Mouse (Mus musculus) liver (tissue): ENCODE measurements around the gene Map4k3.
"Not testable (repeated sequence)": the region's sequence is repeated elsewhere in the genome, so short reads cannot be mapped to it uniquely, and the experiment has no call there.

Source experiments
- DNase-seq: peaks from one replicate; pipeline ENCODE4 v3.0.0-alpha.2; 2020; ENCODE audit warnings: mixed read lengths

Map4k3 gene

DNA sequence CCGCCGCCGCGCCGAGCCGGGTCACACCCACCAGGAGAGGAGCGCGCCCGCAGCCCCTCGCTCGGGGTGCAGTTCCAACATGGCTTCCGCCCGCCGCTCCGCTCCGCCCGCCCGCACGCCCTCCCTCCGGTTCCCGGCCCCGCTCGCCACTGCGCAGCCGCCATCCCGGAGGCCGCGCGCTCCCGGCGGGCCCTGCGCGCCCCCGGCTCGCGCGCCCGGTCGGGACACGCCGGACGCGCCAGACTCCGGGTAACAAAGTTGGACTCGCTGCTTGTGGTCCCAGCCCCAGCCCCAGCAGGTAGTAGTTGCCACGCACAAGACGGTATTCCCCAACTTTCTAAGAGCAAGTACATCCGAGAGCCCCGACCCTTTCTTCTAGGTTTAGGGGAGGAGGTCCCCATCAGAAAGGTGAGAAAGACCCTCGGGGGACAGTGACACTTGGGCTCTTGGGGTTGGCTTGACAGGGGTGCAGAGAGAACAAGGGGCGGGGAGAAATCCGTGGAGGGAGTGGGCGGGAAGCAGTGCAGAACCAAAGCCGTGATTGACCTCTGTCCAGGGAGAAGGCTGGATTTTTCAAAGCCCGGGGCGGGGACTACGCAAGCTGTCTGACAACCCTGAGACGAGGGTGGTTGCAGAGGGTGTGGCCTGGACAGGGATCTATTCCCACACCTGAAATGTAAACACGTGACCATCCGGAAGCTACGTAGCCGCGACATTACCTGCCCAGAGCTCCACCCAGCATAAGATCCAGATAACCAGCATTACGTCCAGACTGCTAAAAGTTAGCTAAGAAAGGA, at the start of gene Map4k3:
Gene Map4k3 (minus strand): TSS at position 424 of the 797 bp plus-strand sequence.
- peak; percentile 81 for DNase-seq

DNA sequence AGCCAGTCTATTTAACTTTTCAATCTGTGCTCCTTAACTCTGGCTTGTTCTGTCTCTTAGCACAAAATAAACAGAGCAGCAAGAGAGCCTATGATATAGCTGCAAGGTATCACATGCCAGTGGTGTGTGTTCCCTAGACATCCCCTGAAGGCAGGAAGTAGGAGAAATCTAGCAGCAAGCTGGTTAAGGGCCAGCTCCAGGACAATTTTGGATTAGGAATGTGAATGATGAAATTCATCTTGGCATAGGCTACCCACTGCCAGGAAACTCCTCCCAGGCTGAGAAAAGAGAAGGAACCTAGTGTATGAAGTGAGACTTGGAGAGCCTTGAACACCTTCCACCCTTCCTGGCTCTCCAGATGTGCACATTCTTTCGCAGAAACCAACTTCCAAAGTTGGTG, 49.3 kb upstream of the Map4k3 start:
- no peak for DNase-seq

DNA sequence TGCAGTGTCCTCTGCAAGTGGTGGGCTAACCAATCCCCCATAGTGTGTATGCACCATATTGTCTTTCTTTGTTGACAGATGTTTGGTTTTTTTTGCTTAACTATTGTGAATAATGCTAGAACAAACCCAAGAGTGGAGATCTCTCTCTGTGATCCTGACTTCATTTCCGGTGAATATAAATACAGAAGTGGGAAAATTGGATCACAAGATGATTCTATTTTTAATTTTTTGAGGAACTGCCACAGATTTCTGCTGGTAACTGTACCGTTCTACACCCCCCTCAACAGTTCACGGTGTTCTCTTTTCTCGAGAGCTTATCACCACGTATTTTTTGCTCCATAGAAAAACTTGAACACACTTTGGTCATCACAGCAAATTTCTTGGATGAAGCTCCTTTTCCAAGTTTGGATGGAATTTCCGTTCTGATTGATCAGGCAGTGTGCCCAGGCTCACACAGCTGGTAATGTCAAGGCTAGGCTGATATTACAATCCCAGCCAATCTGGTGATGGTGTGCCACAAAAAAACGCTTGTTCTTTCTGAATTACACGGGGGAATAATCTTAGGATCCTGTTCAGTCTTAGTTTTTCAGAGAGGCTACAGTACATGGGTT, 47.0 kb upstream of the Map4k3 start:
- no peak for DNase-seq

DNA sequence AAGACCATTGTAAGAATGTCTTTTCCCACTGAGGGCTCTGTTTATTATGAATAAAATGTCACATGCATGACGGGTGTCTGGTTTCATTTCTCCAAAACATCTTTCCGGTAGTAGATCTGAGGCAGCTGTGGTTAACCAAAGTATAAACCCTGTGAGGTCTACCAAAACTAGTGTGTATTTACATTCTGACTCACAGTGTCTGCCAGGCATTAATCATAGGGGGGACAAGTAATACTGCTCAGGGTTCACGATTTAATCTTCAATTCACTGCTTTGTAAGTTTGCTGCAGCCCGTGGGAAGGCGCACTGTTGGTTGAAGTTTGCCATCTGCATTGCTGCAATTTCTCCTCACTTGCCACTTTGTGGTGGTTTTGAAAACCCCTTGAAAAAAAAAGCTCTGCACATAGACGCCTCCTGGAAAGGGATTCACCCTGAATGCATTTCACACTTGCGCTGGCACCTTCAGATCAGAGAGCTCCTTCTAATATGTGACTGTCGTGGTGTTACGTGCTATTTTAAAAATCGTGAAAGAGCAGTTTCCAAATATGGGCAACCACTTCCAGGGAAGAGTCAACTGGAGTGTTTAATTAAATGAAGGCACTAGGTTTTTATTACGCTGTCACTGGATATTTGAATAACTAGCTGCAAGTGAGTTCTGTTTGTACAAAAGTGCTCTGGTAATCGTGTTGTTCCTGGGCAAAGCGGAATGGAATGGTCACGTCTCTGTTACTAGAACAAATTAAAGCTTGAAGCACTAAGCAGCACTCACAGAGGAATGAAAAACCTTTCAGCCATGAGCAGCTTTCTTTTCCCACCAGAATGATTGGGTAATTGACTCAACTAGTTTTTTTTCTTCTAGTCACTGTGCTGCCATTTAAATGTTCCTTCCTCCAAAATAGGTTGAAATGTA, 44.5 kb upstream of the Map4k3 start:
- no peak for DNase-seq

DNA sequence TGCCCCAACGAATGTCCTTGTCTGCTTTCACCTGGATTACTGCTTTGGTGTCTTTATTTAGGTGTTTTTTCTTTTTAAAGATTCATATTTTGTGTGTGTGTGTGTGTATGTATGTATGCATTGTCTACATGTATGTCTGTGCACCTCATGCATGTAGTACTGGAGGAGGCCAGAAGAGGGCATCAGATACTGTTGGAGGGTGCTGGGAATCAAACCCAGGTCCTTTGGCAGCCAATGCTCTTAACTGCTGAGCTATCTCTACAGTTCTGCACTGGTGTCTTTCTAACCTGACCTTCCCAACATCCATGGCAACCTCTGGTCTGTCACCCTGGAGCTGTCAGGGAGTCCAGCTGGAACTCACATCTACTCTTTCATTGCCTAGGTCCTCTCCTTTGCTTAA, 41.8 kb upstream of the Map4k3 start:
- no peak for DNase-seq

DNA sequence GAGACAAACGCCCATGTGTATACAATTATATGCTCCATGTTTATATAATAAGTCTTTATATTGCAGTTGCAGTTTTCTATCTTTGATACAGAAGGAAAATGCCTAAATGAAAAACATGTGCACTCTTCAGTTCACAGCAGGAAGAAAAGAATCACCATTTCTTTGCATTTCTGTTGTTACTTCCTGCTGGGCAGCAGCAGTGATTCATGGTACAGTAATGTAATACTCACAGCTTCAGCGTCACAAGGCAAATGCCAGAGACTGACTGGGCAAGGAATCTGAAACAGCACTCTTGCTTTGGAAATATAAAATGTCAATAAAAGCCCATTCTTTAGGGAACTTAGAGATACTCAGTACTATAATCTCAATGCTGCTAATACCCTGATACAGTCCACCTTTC, 36.9 kb upstream of the Map4k3 start:
- no peak for DNase-seq

DNA sequence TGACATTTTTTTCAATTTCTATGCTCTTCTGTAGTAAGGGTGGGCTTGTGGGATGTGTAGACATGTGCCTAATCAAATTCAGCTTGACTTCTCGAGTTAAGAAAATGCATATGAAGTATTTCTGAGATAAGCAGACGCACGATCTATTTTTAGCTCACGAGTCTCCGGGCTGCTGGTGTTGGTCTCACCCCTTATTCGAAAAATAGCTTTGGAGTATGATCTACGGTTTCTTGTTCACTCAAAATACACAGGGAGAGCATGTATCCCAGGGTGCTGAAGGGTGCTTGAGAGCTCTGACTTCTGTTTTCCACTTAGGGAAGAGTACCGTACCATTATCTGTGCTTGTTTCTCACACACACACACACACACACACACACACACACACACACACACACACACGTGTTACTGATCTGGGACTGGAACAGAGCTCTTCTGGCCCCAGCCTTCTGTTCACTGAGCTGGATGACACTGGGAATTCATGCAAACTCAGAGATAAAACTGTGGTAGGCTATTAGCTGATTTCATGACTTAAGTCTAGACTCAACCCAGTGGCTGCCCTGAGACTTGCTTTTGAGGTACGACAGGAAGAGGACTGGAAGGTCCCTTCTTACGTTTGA, 34.9 kb upstream of the Map4k3 start:
- no peak for DNase-seq

DNA sequence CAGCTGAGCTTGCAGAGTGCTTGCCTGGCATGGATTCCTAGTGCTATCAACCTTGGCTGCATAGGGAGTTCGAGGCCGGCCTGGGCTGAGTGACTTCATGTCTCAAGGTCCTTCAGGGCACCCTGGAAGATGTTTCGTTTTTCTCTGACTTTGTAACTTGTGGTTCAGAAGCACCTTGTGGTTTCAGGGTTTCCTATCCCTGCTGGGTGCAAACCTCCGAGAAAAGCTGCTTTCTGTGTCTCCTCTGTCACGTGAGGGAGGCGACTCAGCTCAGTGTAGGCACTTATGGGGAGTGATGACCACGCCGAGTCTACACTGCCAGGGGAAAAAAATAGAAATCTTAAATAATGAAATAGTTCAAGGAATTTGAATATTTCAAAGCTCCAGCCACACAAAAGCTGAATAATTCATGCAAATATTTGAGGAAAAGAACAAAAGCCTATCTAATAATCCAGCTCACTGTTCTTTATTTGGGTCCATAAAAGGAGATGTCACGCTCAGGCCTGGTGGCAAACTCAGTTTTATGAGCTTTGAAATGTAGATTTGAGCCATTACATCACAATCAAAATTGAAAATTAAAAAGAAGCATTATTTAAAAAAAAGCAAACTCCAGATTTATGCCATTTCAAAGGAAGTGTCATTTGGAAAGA, 34.2 kb upstream of the Map4k3 start:
- no peak for DNase-seq

DNA sequence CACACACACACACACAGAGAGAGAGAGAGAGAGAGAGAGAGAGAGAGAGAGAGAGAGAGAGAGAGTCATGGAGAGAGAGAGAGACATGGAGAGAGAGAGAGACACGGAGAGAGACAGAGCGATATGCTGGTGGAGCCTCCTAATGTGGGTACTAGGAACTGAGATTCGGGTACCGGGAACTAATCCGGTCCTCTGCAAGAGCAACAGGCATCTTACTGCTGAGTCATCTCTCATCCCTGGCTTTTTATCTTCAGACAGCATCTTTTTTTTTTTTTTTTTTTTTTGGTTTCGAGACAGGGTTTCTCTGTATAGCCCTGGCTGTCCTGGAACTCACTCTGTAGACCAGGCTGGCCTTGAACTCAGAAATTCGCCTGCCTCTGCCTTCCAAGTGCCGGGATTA, 32.9 kb upstream of the Map4k3 start:
- DNase-seq: not testable (repeated sequence)

DNA sequence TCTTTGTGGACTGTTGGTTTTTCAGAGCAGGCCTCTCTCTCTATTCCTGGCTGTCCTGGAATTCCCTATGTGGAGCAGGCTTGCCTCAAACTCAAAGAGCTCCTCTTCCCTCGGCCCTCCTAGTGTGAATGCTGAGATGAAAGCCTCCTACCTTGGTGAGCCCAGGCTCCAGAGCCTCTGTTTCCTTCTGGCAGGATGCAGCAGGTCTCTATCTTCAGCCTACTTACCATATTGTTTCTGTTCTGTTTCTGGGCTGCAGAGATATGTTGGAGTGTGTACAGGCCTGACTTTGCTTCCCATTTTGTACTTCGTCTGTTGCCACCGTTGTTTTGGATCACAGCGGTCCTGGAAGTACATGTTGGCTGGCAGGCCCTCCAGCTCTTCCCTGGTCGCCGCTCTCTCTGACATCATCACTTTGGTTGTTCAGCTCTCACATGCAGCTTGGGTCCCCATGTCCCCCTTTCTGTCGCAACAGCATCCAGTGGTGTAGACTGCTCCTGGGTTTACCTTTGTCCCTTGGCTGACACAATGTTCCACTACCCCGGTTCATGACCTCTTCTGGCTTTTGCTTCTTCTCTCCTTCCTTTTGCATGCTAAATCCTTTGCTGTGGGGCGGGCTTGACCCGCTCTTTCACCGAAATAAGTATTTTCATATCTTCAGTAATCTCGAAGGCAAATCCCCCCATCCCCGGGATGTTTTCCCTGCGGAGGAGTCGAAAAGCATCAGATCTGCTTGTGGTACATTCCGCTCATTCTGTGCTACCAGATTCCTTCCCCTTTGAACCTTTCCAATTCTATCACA, 32.3 kb upstream of the Map4k3 start:
- no peak for DNase-seq

DNA sequence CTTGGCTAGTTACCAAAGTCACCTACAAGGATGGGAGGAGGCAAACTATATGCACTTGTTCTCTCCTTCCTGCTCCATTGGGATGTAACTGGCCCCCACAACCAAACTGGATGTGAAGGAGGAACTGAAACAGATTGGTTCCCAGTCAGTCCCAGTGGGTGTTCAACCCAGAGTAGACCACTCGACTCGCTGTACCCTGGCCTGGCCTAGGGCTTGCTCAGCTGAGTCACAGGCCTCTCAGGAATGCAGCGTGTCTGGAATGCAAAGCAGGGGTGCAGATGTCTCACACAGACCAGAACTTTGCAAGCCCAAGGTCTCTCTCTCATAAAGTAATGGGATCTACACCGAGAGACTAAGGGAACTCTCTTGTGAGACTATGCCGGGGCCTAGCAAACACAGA, 27.8 kb upstream of the Map4k3 start:
- DNase-seq: no peak

DNA sequence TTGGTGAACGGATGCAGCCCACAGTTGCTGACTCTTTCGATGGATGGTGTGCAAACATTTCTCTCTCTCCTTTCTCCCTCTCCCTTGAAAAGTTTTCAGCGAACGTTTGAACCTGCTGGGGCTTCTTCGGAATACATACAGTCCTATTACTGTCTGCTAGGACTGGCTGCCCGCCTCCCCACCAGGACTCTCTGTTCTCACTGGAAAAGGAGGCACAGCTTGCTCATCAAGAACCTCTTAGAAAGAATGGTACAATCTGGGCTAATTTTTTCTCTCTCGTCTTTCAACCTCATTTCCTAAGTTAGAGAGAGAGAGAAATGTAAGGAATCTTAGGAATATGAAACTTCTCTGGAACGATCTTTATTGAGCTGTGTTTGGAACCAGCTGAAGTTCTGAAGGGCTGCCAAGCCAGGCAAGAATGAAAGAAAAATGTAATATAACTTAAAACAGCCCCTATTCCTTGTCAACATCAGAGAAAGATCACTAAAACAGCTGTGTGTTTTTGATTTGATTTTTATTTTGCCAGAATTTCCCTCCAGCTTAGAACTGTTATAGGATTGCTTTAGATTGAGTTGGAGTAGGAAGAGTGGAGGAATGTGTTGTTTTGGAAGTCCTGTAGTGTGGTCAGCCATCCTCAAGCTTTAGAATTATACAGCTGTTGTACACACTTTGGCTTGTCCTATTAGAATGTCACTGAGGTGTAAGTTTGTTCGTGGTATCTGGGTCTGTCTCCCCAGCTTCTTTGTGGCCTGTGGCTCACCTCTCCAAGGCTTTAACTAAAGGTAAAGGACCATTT, 27.0 kb upstream of the Map4k3 start:
- DNase-seq: no peak

DNA sequence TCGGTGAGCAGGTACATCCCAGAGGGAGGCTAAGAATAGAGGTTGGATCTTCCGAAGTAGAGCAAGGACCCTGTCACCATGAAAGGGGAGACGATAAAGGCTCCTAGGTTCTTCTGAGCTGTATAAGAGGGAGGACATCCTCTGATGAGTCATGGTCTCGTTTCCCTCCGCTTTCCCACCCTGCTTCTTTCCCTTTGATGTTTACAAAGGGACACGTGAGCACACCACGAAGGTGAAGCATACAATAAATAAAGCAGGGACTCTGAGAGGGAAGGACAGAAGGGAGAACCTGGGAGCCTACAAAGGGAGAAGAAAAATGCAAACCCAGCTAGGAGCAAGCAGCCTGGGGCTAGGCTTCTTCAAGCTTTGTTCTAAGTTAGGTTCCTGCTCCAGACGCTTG, 26.3 kb upstream of the Map4k3 start:
- DNase-seq: no peak

DNA sequence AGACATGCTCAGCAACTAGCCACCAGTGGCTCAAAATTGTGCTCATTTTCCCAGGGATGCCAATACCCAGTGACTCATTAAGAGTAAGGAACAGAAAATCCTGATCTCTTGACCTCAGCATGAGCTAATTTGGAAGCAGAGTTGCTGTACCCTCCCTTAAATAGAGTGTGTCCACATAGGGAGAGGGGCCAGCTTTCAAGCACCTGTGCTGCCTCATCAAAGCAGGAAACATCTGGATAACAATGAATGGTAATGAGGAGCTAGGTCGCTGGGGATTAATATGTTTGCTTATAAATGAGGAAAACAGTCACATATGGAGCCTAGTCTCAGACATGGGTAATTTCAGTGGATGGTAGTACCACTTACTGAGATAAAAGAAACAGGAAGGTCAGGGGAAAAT, 24.2 kb upstream of the Map4k3 start:
- DNase-seq: no peak

DNA sequence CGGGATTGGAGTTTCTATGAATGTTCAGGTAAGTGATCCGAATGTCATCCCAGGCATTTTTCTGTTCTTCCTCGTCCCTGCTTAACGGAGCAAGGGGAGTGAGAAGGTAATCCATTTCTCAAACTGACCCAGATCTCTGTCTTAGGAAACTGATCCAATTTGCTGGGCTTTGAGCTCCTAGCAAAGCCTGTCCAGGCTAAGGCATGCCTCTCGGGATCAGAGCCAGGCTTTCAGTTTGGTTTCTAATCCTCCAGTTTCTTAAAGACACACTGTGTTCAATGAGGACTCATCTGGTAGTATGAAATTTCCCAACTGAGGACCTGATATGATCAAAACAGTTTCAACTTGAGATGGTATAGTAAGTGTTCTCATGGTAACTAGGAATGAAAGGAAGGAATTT, 11.1 kb upstream of the Map4k3 start:
- DNase-seq: no peak

DNA sequence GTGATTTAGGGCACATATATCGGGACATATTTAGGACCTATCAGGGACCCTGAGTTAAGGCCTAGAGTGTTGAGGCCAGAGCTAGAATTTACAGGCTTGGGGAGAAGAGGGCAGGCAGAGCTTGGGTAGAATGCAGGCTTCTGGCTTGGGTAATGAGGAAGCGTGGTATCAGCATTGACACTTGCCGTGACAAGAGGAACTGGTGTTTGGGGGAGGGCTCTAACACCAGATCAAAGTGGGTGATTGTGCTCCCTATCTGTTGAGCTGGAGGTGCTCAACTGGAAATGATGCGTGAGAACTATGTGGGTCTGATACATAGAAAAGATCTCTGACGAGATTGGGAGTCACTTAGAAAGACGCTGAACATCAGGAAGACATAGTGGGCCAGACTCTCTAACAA, 6.4 kb upstream of the Map4k3 start:
- no peak for DNase-seq

DNA sequence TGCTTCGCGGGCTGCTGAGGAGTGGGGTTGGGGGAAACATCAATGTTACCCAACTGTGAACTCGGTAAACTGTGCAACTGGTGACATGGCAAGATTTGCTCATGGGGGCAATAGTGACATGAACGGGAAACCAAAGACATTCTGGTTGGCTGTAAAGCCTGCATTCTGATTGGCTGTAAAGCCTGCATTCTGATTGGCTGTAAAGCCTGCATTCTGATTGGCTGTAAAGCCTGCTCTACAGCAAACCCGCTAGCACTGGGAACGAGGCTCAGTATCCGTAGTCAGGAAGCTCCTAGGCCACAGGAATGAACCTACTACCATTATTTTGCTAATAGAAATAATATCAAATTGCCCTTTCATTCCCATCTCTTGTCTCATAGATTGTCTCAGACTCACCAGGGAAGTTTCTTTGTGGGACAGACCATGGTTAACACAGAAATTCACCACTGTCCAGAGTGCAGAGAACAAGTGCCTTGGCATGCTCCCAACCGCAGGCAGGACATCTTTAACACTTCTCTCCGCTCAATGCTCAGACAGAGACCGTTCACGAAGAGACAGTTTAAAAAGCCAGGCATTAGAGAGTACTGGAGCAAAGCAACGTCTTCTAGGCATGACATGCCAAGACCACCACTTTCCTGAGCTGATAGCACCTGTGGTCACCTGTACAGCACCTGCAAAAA, 5.0 kb upstream of the Map4k3 start:
- no peak for DNase-seq

DNA sequence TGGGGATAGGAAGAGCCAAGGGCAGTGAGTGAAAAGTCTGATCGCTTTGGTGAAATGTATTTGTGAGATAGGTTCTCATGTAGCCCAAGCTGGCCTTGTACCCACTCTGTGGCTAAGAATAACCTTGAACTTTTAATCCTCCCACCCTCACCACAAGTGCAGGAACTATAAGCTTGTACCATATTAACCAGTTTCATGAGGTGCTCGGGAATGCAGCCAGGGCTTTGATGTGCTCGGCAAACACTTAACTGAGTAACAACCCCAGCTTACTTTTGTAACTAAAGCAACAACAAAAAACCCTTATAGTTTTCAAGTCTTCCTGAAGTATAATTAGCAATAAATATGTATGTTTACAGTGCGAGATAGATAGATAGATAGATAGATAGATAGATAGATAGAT, 4.0 kb upstream of the Map4k3 start:
- no peak for DNase-seq

DNA sequence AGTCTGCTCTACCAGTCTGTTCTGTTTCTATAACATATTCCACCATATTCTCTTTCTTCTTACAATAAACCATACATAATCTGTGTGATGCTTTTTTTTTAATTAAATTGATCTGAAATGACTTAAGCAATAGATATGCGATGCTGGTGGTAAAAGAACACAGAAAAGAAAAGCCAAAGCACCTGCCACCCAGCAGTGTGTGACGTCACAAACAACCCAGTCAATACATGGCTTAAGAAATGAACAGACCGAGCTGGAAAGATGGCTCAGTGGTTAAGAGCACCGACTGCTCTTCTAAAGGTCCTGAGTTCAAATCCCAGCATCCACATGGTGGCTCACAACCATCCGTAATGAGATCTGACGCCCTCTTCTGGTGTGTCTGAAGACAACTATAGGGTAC, 2.0 kb upstream of the Map4k3 start:
- not testable (repeated sequence) for DNase-seq

DNA sequence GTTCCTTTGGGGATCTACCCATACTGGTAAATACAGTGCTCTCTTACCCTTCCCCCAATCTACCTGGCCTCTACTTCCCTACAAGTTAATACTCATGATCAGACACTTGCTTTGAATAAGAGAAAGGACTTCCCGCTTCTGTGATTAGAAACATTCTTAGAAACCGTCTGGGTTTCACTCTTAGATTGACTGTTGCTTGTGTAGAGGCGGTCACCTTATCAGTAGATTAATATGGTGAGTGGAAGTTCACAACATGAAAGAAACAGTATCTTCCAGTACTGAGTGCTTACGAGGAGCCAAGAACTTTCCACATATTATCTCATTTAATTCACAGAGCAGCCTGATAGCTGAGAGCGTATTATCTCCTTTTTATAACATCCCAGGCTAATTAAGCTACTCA, 1.5 kb upstream of the Map4k3 start:
- DNase-seq: no peak
